Mouse (Mus musculus): ENCODE measurements around the gene Ndfip2. TPM values are rescaled to one million over a fixed set of nuclear protein-coding genes. Genes with fewer than 3 reads are reported as not detected.

Gene Ndfip2
- polyA plus RNA-seq, 1 experiment from 2014 or later, result 107 TPM

DNA sequence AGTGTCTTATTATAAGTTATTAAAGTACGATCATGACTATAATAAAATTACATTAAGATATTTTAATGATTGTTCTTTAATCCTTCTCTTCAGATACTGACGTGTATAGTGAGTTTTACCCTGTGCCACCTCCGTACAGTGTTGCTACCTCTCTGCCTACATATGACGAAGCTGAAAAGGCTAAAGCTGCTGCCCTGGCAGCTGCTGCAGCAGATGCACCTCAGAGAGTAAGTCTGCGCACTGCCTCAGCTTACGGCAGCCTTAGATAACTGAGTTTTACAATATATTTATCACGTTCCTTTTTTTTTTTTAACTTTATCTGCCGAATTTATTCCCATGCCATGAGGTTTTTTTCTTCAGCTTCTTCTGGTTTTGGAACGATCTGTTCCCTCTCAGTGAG lies 33.8 kb downstream of the Ndfip2 start:
- 88% methylated on average over 9 of the region's 9 CpGs for WGBS

DNA sequence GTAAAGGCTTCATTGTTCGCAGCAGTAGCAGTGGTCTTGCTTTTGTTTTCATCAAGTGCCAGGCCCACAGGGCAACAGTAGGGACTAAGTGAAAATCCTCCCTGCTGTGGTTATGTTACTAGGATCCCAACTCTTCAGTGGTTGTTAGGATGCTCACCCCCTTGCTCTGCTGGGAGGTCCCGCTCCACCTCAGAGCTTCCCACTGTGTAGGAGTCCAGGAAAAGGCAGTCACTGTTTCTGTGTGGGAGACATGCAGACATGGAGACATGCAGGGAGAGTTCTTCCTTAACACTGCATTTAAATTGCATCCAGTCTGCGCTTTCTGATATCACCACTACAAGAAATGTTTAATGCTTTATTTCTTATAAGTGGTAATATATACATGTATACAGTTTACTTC lies 35.4 kb downstream of the Ndfip2 start:
- no peaks in the 10 kb centered on the region for H3K4me1 ChIP-seq (replicated peaks)
- 0 out of 2 replicates have a peak, but pooled peaks cover 3% of the 10 kb centered on the region for H3K36me3 ChIP-seq
- H3K4me3 ChIP-seq (replicated peaks), result no peak overlapping the region
- H3K27me3 ChIP-seq (replicated peaks), result no peaks in the 10 kb centered on the region
- H3K9me3 ChIP-seq, result no peaks in the 10 kb centered on the region
- H3K4me2 ChIP-seq (replicated peaks), result no peak overlapping the region
- 92% methylated on average over 3 of the region's 3 CpGs for WGBS
- ATAC-seq, result no peak
- no peak overlapping the region for H3K9ac ChIP-seq
- no peak overlapping the region for H3K27ac ChIP-seq

More for the DNA sequence above, 33.8 kb downstream of the Ndfip2 start:
- Histone ChIP-seq H3K9me3 (no peaks in the 10 kb centered on the region), H3K36me3 (0 out of 2 replicates have a peak, but pooled peaks cover 3% of the 10 kb centered on the region), H3K9ac (no peak overlapping the region), H3K4me2 (replicated peaks) (no peak overlapping the region), H3K27me3 (replicated peaks) (no peaks in the 10 kb centered on the region), H3K27ac (no peak overlapping the region), H3K4me1 (replicated peaks) (no peaks in the 10 kb centered on the region), H3K4me3 (replicated peaks) (no peak overlapping the region)
- ATAC-seq, result no peak

DNA sequence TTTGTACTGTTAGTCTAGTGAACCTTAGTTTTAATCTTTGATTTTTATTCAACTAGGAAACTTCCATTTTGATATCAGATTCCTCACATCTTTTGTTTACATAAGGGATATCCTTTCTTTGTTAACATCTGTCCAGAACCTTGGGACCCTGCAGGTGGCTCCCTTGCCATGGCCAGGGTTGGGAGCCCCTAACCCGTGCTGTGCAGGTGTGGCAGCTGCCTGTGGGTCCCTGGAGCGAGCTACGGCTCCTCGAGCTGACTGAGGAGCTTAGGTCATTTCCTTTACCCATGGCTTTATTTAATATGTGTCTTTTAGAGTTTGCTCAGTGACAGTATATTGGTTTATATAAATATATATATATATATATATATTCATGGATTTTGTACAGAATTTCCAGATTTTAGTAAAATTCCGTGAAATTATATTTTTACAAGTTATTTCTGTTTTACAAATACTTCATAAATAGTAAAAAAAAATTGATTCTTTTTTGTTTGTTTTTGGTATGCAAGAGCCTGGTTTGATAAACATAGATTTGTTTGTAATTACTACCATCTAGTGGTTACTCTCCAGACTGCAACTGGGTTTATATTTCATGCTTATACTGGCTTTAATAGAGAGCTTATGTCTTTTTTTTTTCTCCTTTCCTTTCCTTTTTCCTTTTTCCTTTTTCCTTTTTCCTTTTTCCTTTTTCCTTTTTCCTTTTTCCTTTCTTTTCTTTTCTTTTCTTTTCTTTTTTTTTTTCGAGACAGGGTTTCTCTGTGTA lies 37.6 kb downstream of the Ndfip2 start:
- ATAC-seq, result peak; percentile 67
- no peak overlapping the region for H3K27ac ChIP-seq
- H3K9ac ChIP-seq, result no peak overlapping the region
- no peak overlapping the region for H3K4me2 ChIP-seq (replicated peaks)
- H3K4me3 ChIP-seq (replicated peaks), result no peak overlapping the region
- WGBS, result 61% methylated on average over 6 of the region's 6 CpGs
- 0 out of 2 replicates have a peak, but pooled peaks cover 7% of the 10 kb centered on the region for H3K36me3 ChIP-seq
- H3K9me3 ChIP-seq, result no peaks in the 10 kb centered on the region
- no peaks in the 10 kb centered on the region for H3K27me3 ChIP-seq (replicated peaks)
- no peaks in the 10 kb centered on the region for H3K4me1 ChIP-seq (replicated peaks)

DNA sequence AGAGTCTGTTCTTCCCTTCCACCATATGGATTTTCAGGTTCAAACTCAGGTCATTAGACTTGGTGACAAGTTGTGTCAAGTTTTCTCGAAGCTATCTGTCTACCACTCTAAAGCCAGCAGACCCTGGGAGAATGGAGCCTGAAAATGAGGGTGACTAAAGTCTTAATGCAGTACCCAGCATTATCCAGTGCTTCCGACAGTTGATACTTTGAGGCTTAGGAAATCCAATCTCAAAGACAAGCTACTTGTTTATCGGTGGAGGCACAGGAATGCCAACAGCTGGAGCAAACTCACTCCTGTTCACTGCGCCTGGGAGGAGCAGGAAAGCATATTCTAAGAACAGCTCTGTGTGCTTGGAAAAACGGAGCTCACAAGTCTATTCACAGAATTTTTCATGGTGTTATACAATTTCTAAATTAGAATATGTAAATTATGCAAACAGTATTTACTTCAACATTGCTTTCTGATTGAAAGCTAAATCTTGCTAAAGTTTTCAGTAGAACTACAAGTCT lies 41.4 kb downstream of the Ndfip2 start:
- no peaks in the 10 kb centered on the region for H3K4me1 ChIP-seq (replicated peaks)
- H3K4me2 ChIP-seq (replicated peaks), result no peak overlapping the region
- no peak overlapping the region for H3K9ac ChIP-seq
- H3K9me3 ChIP-seq, result no peaks in the 10 kb centered on the region
- ATAC-seq, result no peak
- H3K27ac ChIP-seq, result no peak overlapping the region
- no peak overlapping the region for H3K4me3 ChIP-seq (replicated peaks)
- 0 out of 2 replicates have a peak, but pooled peaks cover 4% of the 10 kb centered on the region for H3K36me3 ChIP-seq
- no peaks in the 10 kb centered on the region for H3K27me3 ChIP-seq (replicated peaks)
- 80% methylated on average over 5 of the region's 5 CpGs for whole genome bisulfite sequencing

DNA sequence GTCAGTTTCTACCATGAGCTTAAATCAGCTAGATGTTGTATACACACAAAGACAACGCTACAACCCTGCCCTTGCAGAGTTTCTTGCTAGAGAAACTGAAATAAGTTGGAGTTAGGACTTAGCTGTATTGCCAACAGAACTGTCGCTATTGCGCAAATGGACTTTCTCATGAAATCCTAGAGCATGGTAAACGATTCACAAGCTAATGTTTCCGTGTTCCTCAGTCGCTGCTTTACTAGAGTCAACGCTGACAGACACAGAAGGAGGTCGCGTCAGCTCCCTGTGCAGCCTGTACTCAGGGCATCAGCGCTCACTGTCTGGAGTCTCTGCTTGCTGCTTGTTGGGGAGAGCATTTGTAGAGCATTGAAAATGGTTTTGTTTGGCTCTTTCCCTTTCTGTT lies 42.2 kb downstream of the Ndfip2 start:
- Histone ChIP-seq H3K4me3 (replicated peaks) (no peak overlapping the region), H3K27ac (no peak overlapping the region), H3K9ac (no peak overlapping the region), H3K36me3 (0 out of 2 replicates have a peak, but pooled peaks cover 4% of the 10 kb centered on the region), H3K27me3 (replicated peaks) (no peaks in the 10 kb centered on the region), H3K4me2 (replicated peaks) (no peak overlapping the region), H3K9me3 (no peaks in the 10 kb centered on the region), H3K4me1 (replicated peaks) (no peaks in the 10 kb centered on the region)
- no peak for ATAC-seq
- WGBS, result 79% methylated on average over 10 of the region's 10 CpGs

DNA sequence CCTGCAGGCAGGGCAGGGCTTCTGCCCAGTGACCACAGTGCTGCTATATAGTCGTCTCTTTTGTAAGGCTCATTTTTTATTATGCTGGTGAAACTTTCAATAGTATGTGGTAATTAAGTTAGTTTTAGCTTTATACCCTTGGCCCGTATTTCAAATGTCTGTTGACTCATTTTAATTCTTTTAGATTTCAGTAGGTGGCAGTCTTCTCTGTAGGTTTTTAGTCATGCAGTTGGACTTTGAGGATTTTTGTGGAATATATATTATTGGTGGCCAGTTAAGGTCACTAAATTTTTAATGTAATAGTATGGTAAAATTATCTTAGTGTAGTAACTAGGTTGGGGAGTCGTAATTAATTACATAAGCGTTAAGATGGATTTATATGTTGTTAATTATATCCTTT lies 44.3 kb downstream of the Ndfip2 start:
- 73% methylated on average over 4 of the region's 4 CpGs for WGBS
- no peak for ATAC-seq

DNA sequence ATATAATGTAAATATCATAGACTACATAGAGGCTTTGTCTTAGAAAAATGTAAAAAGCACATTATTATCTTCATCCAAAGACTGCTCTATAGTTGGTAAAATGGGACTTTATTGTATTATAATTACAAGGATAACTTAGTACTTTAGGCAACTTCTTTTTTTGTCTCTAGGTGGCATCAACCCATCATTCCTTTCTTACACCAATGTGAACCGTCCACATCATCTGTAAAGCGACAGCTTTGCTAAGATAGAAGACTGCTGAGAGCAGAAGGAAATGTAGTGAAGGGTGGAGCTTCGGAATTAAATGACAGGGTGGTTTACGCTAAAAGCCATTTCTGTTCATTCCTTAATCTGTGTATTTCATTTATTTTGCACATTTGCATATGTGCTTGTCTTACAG lies 49.3 kb downstream of the Ndfip2 start:
- H3K9me3 ChIP-seq, result no peaks in the 10 kb centered on the region
- no peak overlapping the region for H3K4me2 ChIP-seq (replicated peaks)
- H3K27ac ChIP-seq, result no peak overlapping the region
- WGBS, result 75% methylated on average over 4 of the region's 4 CpGs
- no peaks in the 10 kb centered on the region for H3K4me1 ChIP-seq (replicated peaks)
- no peak for ATAC-seq
- no peak overlapping the region for H3K4me3 ChIP-seq (replicated peaks)
- H3K9ac ChIP-seq, result no peak overlapping the region
- no peaks in the 10 kb centered on the region for H3K27me3 ChIP-seq (replicated peaks)
- H3K36me3 ChIP-seq, result no peaks in the 10 kb centered on the region

More for the DNA sequence above, 44.3 kb downstream of the Ndfip2 start:
- no peak overlapping the region for H3K4me2 ChIP-seq (replicated peaks)
- H3K9me3 ChIP-seq, result no peaks in the 10 kb centered on the region
- H3K27ac ChIP-seq, result no peak overlapping the region
- no peaks in the 10 kb centered on the region for H3K27me3 ChIP-seq (replicated peaks)
- H3K4me3 ChIP-seq (replicated peaks), result no peak overlapping the region
- H3K4me1 ChIP-seq (replicated peaks), result no peaks in the 10 kb centered on the region
- H3K9ac ChIP-seq, result no peak overlapping the region
- 0 out of 2 replicates have a peak, but pooled peaks cover 4% of the 10 kb centered on the region for H3K36me3 ChIP-seq

DNA sequence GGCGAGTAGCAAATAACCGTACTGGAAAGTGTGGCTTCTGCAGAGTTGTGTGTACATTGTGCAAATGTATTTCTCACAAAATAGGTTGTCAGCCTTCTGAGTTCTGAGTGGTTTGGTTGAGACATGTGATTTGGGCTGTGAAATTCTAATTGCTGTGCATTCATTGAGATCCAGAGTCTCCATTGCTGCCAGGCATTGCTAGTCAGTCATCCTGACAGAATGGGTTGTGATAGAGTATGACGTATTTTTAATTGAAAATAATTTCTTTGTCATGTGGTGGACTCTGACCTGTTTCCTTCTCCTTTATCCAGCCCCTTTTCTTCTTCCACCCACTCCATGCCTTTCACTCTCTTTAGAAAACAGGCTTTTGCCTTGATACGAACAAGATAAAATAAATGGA lies 54.0 kb downstream of the Ndfip2 start:
- Histone ChIP-seq H3K27ac (no peak overlapping the region), H3K4me2 (replicated peaks) (no peak overlapping the region), H3K4me3 (replicated peaks) (no peak overlapping the region), H3K36me3 (no peaks in the 10 kb centered on the region), H3K27me3 (replicated peaks) (no peaks in the 10 kb centered on the region), H3K4me1 (replicated peaks) (no peaks in the 10 kb centered on the region), H3K9me3 (no peaks in the 10 kb centered on the region), H3K9ac (no peak overlapping the region)
- WGBS, result 92% methylated on average over 4 of the region's 4 CpGs
- no peak for ATAC-seq

DNA sequence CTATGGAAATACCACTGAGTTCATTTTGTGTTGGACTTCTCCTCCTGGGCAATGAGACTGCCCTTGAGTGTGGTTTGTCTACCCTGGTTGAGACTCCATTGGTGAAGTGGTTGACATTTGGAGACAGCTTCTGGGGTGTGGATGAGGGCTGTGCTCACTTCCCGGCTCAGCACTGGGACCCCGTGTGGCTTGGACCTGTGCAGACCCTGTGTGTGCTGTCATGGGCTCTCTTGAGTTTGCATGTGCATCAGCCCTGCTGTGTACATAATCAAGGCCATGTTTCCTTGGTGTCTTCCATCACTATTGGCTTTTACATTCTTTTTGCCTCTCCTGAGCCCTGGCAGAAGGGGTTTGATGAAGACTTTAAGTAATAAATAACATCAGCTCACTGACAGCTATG lies 54.6 kb downstream of the Ndfip2 start:
- no peak overlapping the region for H3K27ac ChIP-seq
- ATAC-seq, result no peak; the same call in 1 of the 2 replicates
- H3K4me3 ChIP-seq (replicated peaks), result no peak overlapping the region
- H3K4me2 ChIP-seq (replicated peaks), result no peak overlapping the region
- H3K36me3 ChIP-seq, result no peaks in the 10 kb centered on the region
- no peak overlapping the region for H3K9ac ChIP-seq
- no peaks in the 10 kb centered on the region for H3K27me3 ChIP-seq (replicated peaks)
- no peaks in the 10 kb centered on the region for H3K9me3 ChIP-seq
- WGBS, result 97% methylated on average over 2 of the region's 2 CpGs
- H3K4me1 ChIP-seq (replicated peaks), result no peaks in the 10 kb centered on the region

DNA sequence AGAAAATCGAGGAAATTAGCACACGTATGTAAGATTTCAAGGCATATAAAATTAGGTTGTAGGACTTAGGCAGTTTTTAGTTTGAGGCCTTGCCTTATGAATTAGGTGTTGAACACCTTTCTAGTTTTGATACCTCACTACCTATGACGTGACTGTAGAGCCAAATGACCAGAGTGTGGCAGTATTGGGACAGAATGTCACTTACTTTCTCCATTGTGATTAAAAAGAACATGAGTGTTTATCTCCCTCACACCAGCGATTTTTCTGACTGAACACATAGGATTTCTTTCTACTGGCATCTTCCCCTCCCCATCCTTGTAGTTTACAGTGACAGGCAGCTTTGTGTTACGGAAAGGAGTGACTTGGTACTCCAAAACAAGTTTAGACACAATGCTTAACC lies 55.5 kb downstream of the Ndfip2 start:
- Histone ChIP-seq H3K4me3 (replicated peaks) (no peak overlapping the region), H3K36me3 (no peaks in the 10 kb centered on the region), H3K4me1 (replicated peaks) (no peaks in the 10 kb centered on the region), H3K27me3 (replicated peaks) (no peaks in the 10 kb centered on the region), H3K4me2 (replicated peaks) (no peak overlapping the region), H3K9me3 (no peaks in the 10 kb centered on the region), H3K9ac (no peak overlapping the region), H3K27ac (no peak overlapping the region)
- WGBS, result 50% methylated on average over 5 of the region's 5 CpGs
- peak; percentile 61; the same call in 1 of the 2 replicates for ATAC-seq

DNA sequence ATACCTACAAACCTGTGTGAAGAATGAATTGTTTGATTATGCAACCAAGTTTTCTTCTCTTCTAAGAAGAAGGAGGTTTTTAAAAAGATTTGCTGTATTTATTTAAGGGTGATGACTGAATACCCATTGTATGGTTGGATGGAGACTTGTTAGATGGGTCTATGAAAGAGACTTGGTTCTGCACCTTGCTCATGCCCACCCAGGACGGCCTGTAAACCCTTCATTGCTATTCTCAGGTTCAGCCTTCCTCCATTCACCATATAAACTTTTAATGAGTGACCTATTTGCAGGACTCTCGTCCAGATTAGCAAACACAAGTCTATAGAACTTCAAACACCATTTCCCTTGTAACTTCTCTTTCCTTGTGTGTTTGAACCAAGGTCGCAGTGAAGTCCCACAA lies 63.3 kb downstream of the Ndfip2 start:
- H3K4me3 ChIP-seq (replicated peaks), result no peak overlapping the region
- no peaks in the 10 kb centered on the region for H3K9me3 ChIP-seq
- H3K27me3 ChIP-seq (replicated peaks), result no peaks in the 10 kb centered on the region
- H3K27ac ChIP-seq, result no peak overlapping the region
- H3K9ac ChIP-seq, result no peak overlapping the region
- 68% methylated on average over 3 of the region's 3 CpGs for WGBS
- no peaks in the 10 kb centered on the region for H3K4me1 ChIP-seq (replicated peaks)
- H3K36me3 ChIP-seq, result no peaks in the 10 kb centered on the region
- no peak overlapping the region for H3K4me2 ChIP-seq (replicated peaks)
- ATAC-seq, result no peak

DNA sequence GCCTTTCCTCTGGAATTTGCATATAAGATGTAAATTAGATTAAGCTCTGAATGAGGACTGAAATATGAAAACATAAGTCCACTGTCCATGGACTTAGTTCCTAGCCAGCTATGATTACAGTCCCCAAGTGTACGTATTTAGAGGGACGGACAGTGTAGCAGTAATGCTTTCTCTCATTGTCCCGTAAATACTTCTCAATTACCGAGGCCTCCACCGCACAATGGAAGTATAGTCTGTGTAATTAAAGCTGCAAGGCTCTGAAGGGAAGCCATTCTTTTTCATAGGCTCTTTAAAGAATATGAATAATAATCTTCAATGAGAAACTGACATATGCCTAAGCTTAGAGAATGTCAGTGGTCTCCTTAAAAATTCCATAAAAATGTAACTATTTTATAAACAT lies 64.5 kb downstream of the Ndfip2 start:
- no peaks in the 10 kb centered on the region for H3K27me3 ChIP-seq (replicated peaks)
- no peaks in the 10 kb centered on the region for H3K4me1 ChIP-seq (replicated peaks)
- ATAC-seq, result no peak
- H3K27ac ChIP-seq, result no peak overlapping the region
- H3K4me2 ChIP-seq (replicated peaks), result no peak overlapping the region
- no peaks in the 10 kb centered on the region for H3K9me3 ChIP-seq
- H3K9ac ChIP-seq, result no peak overlapping the region
- H3K36me3 ChIP-seq, result no peaks in the 10 kb centered on the region
- H3K4me3 ChIP-seq (replicated peaks), result no peak overlapping the region
- WGBS, result 71% methylated on average over 5 of the region's 5 CpGs

DNA sequence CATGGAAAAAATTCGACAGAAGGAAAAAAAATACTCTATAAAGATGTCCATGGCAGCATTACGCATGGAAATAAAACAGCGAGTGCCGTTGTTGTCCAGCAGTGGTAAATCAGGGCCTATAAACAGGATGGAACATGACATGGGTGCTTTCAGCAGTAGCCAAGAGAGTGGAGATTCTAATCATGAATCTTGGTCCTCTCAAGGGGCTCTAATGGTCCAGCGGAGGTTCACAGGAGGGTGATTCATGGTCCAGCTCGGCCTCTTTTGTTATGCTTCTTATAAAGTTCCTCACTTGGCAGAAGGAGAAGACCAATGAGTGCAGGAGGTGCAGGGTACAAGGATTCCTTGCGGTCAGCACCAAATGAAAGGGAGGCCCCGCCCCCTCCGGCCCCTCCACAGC lies 65.1 kb downstream of the Ndfip2 start:
- no peak overlapping the region for H3K9ac ChIP-seq
- no peaks in the 10 kb centered on the region for H3K27me3 ChIP-seq (replicated peaks)
- no peaks in the 10 kb centered on the region for H3K9me3 ChIP-seq
- H3K36me3 ChIP-seq, result no peaks in the 10 kb centered on the region
- H3K4me3 ChIP-seq (replicated peaks), result no peak overlapping the region
- no peak for ATAC-seq
- 91% methylated on average over 9 of the region's 9 CpGs for WGBS
- H3K4me1 ChIP-seq (replicated peaks), result no peaks in the 10 kb centered on the region; the same call in 1 of the 2 replicates
- no peak overlapping the region for H3K4me2 ChIP-seq (replicated peaks)
- no peak overlapping the region for H3K27ac ChIP-seq

Measured in intestine, embryonic 15.5 days (tissue).